Mouse (Mus musculus) CH12.LX (cell line): ENCODE data around the gene Insig2. TPM values are rescaled to one million over a fixed set of nuclear protein-coding genes. Genes with fewer than 3 reads are reported as not detected.

Experiments used
- DNase-seq: peaks from one replicate; pipeline ENCODE4 v3.0.0-alpha.2; 2013; ENCODE audit errors: extremely low read depth
- H3K27ac ChIP-seq: 2 replicates; pipeline ENCODE4 v1.5.1; 2012; ENCODE audit warnings: low read depth, mild to moderate bottlenecking, control low read depth, moderate library complexity; ENCODE audit not compliant: insufficient read depth
- H3K27me3 ChIP-seq: replicated peaks from 2 replicates; pipeline ENCODE3; 2012; ENCODE audit warnings: inconsistent platforms
- H3K36me3 ChIP-seq, 2 experiments: replicated peaks in 1 of 2; 2 replicates each; pipeline versions ENCODE3 to v1.6.1; 2012; ENCODE audit warnings: inconsistent platforms in 1 of 2, low read length in 1 of 2, mild to moderate bottlenecking in 1 of 2, mixed read lengths in 1 of 2, moderate library complexity in 1 of 2; ENCODE audit not compliant: control insufficient read depth in 1 of 2, insufficient read depth in 1 of 2
- H3K4me1 ChIP-seq, 2 experiments: 2 replicates each; pipeline ENCODE4 v1.6.1; 2012; ENCODE audit warnings: inconsistent platforms in 1 of 2, moderate library complexity in 1 of 2; ENCODE audit not compliant: insufficient read depth in 2 of 2, control insufficient read depth in 1 of 2
- H3K4me2 ChIP-seq: 2 replicates; pipeline ENCODE4 v1.6.1; 2012; ENCODE audit warnings: low read depth, mild to moderate bottlenecking, control low read depth; ENCODE audit not compliant: poor library complexity, insufficient read depth, severe bottlenecking
- H3K4me3 ChIP-seq, 3 experiments: fragments of 150-350 bp in 1 of 3; sonication (generic) in 1 of 3; replicated peaks in 1 of 3; 2 replicates each; pipeline versions ENCODE3 to v1.5.1; 2011 to 2012; ENCODE audit warnings: low read depth in 2 of 3, low read length in 2 of 3, mild to moderate bottlenecking in 2 of 3, moderate library complexity in 2 of 3, control low read depth in 1 of 3, improper control_type of control experiment in 1 of 3, inconsistent platforms in 1 of 3, mixed read lengths in 1 of 3; ENCODE audit not compliant: poor library complexity in 1 of 3
- H3K79me2 ChIP-seq: replicated peaks from 2 replicates; pipeline ENCODE4 v1.6.1; 2012; ENCODE audit warnings: mild to moderate bottlenecking, moderate library complexity; ENCODE audit not compliant: control insufficient read depth, poor library complexity, insufficient read depth, severe bottlenecking; ENCODE audit errors: extremely low read depth
- H3K9ac ChIP-seq: 2 replicates; pipeline ENCODE4 v1.6.1; 2012; ENCODE audit warnings: low read depth, mild to moderate bottlenecking, control low read depth, moderate library complexity; ENCODE audit not compliant: insufficient read depth
- H3K9me3 ChIP-seq: replicated peaks from 2 replicates; pipeline ENCODE3; 2012; ENCODE audit warnings: low read length, inconsistent platforms, mixed read lengths
- CHD1 ChIP-seq: IDR thresholded peaks from 2 replicates; pipeline ENCODE4 v1.6.1; 2012; ENCODE audit warnings: low read depth, low read length, improper control_type of control experiment, inconsistent platforms
- CHD2 ChIP-seq: IDR thresholded peaks from 2 replicates; pipeline ENCODE4 v1.6.1; 2011; ENCODE audit warnings: low read length, improper control_type of control experiment
- CTCF ChIP-seq, 2 experiments: IDR thresholded peaks in 1 of 2; conservative IDR thresholded peaks in 1 of 2; 2 replicates each; pipeline ENCODE4 v1.5.1; 2011 to 2012; ENCODE audit warnings: low read depth in 2 of 2, low read length in 2 of 2, improper control_type of control experiment in 1 of 2, inconsistent platforms in 1 of 2, mild to moderate bottlenecking in 1 of 2, moderate library complexity in 1 of 2
- ELF1 ChIP-seq: IDR thresholded peaks from 2 replicates; pipeline ENCODE4 v1.6.1; 2014; ENCODE audit warnings: low read depth, mild to moderate bottlenecking, inconsistent platforms, low read length, improper control_type of control experiment
- ETS1 ChIP-seq: conservative IDR thresholded peaks from 2 replicates; pipeline ENCODE4 v1.6.1; 2012; ENCODE audit warnings: low read depth, mild to moderate bottlenecking, inconsistent platforms, low read length, improper control_type of control experiment, moderate library complexity
- IRF4 ChIP-seq: IDR thresholded peaks from 2 replicates; pipeline ENCODE4 v1.6.1; 2014; ENCODE audit warnings: low read depth, mild to moderate bottlenecking, inconsistent platforms, low read length, improper control_type of control experiment
- MAFK ChIP-seq: IDR thresholded peaks from 2 replicates; pipeline ENCODE4 v1.6.1; 2011; ENCODE audit warnings: low read length, improper control_type of control experiment; ENCODE audit not compliant: insufficient replicate concordance
- MAX ChIP-seq: IDR thresholded peaks from 2 replicates; pipeline ENCODE4 v1.6.1; 2011; ENCODE audit warnings: low read length, improper control_type of control experiment
- MAZ ChIP-seq: IDR thresholded peaks from 2 replicates; pipeline ENCODE4 v1.6.1; 2012; ENCODE audit warnings: low read depth, mild to moderate bottlenecking, inconsistent platforms, low read length, improper control_type of control experiment, moderate library complexity
- MXI1 ChIP-seq: IDR thresholded peaks from 2 replicates; pipeline ENCODE4 v1.6.1; 2011; ENCODE audit warnings: mild to moderate bottlenecking, low read depth, low read length, improper control_type of control experiment
- MYC ChIP-seq: IDR thresholded peaks from 2 replicates; pipeline ENCODE4 v1.6.1; 2011; ENCODE audit warnings: low read depth, mild to moderate bottlenecking, improper control_type of control experiment, low read length
- NELFE ChIP-seq: IDR thresholded peaks from 2 replicates; pipeline ENCODE4 v1.6.1; 2011; ENCODE audit warnings: low read depth, low read length, improper control_type of control experiment
- PAX5 ChIP-seq: IDR thresholded peaks from 2 replicates; pipeline ENCODE4 v1.6.1; 2012; ENCODE audit warnings: low read length, inconsistent platforms, mixed read lengths
- POLR2A ChIP-seq: IDR thresholded peaks from 2 replicates; pipeline ENCODE4 v1.6.1; 2011; ENCODE audit warnings: low read depth, mild to moderate bottlenecking, improper control_type of control experiment, low read length
- POLR2AphosphoS2 ChIP-seq: IDR thresholded peaks from 2 replicates; pipeline ENCODE4 v1.6.1; 2011; ENCODE audit warnings: low read depth, low read length, improper control_type of control experiment
- RAD21 ChIP-seq: IDR thresholded peaks from 2 replicates; pipeline ENCODE4 v1.6.1; 2011; ENCODE audit warnings: low read depth, mild to moderate bottlenecking, low read length, improper control_type of control experiment, moderate library complexity
- RCOR1 ChIP-seq: conservative IDR thresholded peaks from 2 replicates; pipeline ENCODE4 v1.6.1; 2012; ENCODE audit warnings: low read depth, mild to moderate bottlenecking, inconsistent platforms, low read length, improper control_type of control experiment
- SMC3 ChIP-seq: IDR thresholded peaks from 2 replicates; pipeline ENCODE4 v1.6.1; 2011; ENCODE audit warnings: low read depth, low read length, improper control_type of control experiment
- TBP ChIP-seq: conservative IDR thresholded peaks from 2 replicates; pipeline ENCODE4 v1.6.1; 2011; ENCODE audit warnings: low read depth, low read length, improper control_type of control experiment
- TCF12 ChIP-seq: IDR thresholded peaks from 2 replicates; pipeline ENCODE4 v1.6.1; 2014; ENCODE audit warnings: low read depth, mild to moderate bottlenecking, inconsistent platforms, low read length, improper control_type of control experiment
- USF1 ChIP-seq: IDR thresholded peaks from 2 replicates; pipeline ENCODE4 v1.6.1; 2014; ENCODE audit warnings: low read depth, mild to moderate bottlenecking, inconsistent platforms, low read length, improper control_type of control experiment
- USF2 ChIP-seq: conservative IDR thresholded peaks from 2 replicates; pipeline ENCODE4 v1.6.1; 2011; ENCODE audit warnings: low read depth, low read length, improper control_type of control experiment
- ZC3H11A ChIP-seq: IDR thresholded peaks from 2 replicates; pipeline ENCODE4 v1.6.1; 2012; ENCODE audit warnings: low read depth, mild to moderate bottlenecking, inconsistent platforms, low read length, improper control_type of control experiment
- ZKSCAN1 ChIP-seq: IDR thresholded peaks from 2 replicates; pipeline ENCODE4 v1.6.1; 2012; ENCODE audit warnings: low read depth, inconsistent platforms, low read length, improper control_type of control experiment, borderline replicate concordance
- ZMIZ1 ChIP-seq: IDR thresholded peaks from 2 replicates; pipeline ENCODE4 v1.6.1; 2012; ENCODE audit warnings: low read depth, mild to moderate bottlenecking, inconsistent platforms, low read length, improper control_type of control experiment
- dilution Hi-C: fragments of 300-500 bp; cut with MboI; formaldehyde crosslinking; loops from 2 replicates; pipeline ENCODE4 v1.14.3; 2020; ENCODE audit warnings: low sequenced_read_pairs; ENCODE audit not compliant: extremely low pct_unique_long_range_greater_than_20kb, extremely low pct_ligation_motif_present
- in situ Hi-C: fragments of 300-500 bp; cut with MboI; formaldehyde crosslinking; loops from 3 replicates; pipeline ENCODE4 v1.14.3; 2019; ENCODE audit warnings: low sequenced_read_pairs, low pct_ligation_motif_present, low pct_unique_long_range_greater_than_20kb, mixed read lengths
- polyA plus RNA-seq: library from polyadenylated mRNA; unstranded; fragments of >175 nt; gene quantifications from 2 replicates; pipeline ENCODE4 v1.2.1, GENCODE M21; 2012; ENCODE audit warnings: low read depth; ENCODE audit not compliant: insufficient read length
- total RNA-seq, 2 experiments: library from RNA; depleted of rRNA; stranded (reverse); fragments of 300-350 nt in 1 of 2; fragments of >200 nt in 1 of 2; gene quantifications; 2 replicates each; pipeline ENCODE4 v1.2.3; 2012 to 2014

The Insig2 gene
- total and polyA plus RNA-seq, 3 experiments = 20.1 to 37.7 (median 21.2) TPM

- no peaks in the 10 kb centered on the region for H3K9me3 ChIP-seq
- no peak overlapping the region for H3K27ac ChIP-seq
- H3K36me3 ChIP-seq = no peaks in the 10 kb centered on the region
- H3K4me1 ChIP-seq = no peaks in the 10 kb centered on the region
- DNase-seq = no peak
- dilution Hi-C loops (no loop called here), in situ Hi-C loops (no loop called here)
- TF ChIP-seq MXI1 (no peak), ZMIZ1 (no peak), ZKSCAN1 (no peak), CHD2 (no peak), MYC (no peak), USF2 (no peak), POLR2AphosphoS2 (no peak), ZC3H11A (no peak), NELFE (no peak), MAZ (no peak), CHD1 (no peak), USF1 (no peak), TBP (no peak)
- H3K79me2 ChIP-seq = no peaks in the 10 kb centered on the region
- H3K4me2 ChIP-seq = no peak overlapping the region
- no peaks in the 10 kb centered on the region for H3K27me3 ChIP-seq
- no peak overlapping the region for H3K4me3 ChIP-seq
- no peak overlapping the region for H3K9ac ChIP-seq
These were observed 41.2 kb upstream of the Insig2 start for GRCm38 (mm10) chr1:121373631-121374030.

DNA sequence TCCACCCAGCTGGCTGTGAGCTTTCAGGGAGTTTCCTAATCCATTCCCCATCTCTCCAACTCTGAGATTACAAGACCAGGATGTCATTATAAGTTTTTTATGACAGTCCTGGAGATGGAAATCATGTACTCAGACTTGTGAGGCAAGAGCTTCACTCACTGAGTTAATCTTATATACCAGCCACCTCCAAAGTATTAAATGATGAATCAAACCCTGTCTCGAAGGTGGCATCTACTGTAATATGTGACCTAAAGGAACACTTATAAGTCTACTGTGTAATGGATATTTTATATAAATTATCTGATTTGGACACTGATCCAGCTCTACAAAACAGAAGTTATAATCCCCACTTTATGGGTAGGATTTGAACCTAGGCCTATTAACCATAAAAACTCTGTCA, 40.3 kb upstream of the Insig2 start:
- Histone ChIP-seq H3K4me1 (no peaks in the 10 kb centered on the region), H3K9ac (no peak overlapping the region), H3K36me3 (no peaks in the 10 kb centered on the region), H3K27me3 (no peaks in the 10 kb centered on the region), H3K4me2 (no peak overlapping the region), H3K4me3 (no peak overlapping the region), H3K79me2 (no peaks in the 10 kb centered on the region)
- in situ Hi-C loops = no loop called here
- DNase-seq = no peak
- TF ChIP-seq IRF4 (no peak), CTCF (conservative IDR thresholded peaks at IDR 0.05 in 1 of 2, IDR thresholded peaks at IDR 0.05 in 1 of 2; ENCODE audit: low read depth in 2 of 2, low read length in 2 of 2) (no peak), ETS1 (no peak), MAFK (no peak), TCF12 (no peak), RCOR1 (no peak), POLR2AphosphoS2 (no peak), MAX (no peak), MAZ (no peak), ELF1 (no peak), SMC3 (no peak), POLR2A (no peak), CHD2 (no peak), PAX5 (no peak), NELFE (no peak), RAD21 (no peak)
- TF ChIP-seq, all 38 proteins: peak for 0
- dilution Hi-C loops = no loop called here
- no peak overlapping the region for H3K27ac ChIP-seq
- no peaks in the 10 kb centered on the region for H3K9me3 ChIP-seq
